Mouse (Mus musculus) heart, postnatal 14 days (tissue): Measurements from ENCODE around the gene Pde6c. TPM values are rescaled to one million over a fixed set of nuclear protein-coding genes. Genes with fewer than 3 reads are reported as not detected.

ENCODE experiments used
- DNase-seq, 2 experiments: peaks; one replicate each; pipeline ENCODE4 v3.0.0; 2021 to 2022
- intact Hi-C: fragments of 180-260 bp; cut with DNase I; formaldehyde crosslinking; loops from one replicate; pipeline ENCODE4 v1.15.1; 2025
- total RNA-seq, 2 experiments: library from RNA; stranded (reverse); gene quantifications; 2 replicates each; pipeline ENCODE4 v1.2.3; 2021

Pde6c gene
- total RNA-seq, 2 experiments from 2014 or later = not detected

DNA sequence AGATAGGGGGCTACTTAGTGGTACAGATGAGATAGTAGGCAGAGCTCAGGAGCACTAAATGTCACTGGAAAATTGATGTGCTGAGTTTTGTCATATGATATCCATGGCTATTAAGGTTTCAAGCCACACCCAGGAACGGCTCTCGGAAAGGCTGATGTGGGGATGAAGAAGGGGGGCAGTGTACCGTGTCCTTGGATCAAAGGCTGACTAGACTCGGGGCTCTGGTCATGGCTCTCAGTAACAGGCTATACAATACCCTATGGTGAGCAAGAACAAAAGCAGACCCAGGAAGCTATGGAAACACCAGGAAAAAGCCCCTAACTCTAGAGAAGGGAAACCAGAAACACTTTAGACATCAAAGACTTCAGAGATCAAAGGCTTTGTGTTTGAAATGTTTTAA, 99.9 kb downstream of the Pde6c start:
- intact Hi-C loops = no loop called here
- DNase-seq = no peak

Other genes with a start within 250 kb of the Pde6c start
- 10 to 100 TPM; 14.3 to 15.9 TPM for gene Myof, start 89.2 kb upstream of the Pde6c start, total RNA-seq
- gene Cep55, start 77.8 kb upstream of the Pde6c start, total RNA-seq = 1 to 10 TPM; 2.5 to 3.5 TPM
- gene Ffar4, start 35.7 kb upstream of the Pde6c start, total RNA-seq = 1 to 10 TPM in 1 of 2 experiments, under 1 TPM in 1; 0.15 to 1.2 TPM
- gene Rbp4, start 7.5 kb upstream of the Pde6c start, total RNA-seq = 1 to 10 TPM; 2.4 to 2.6 TPM
- gene Fra10ac1, start 91.4 kb downstream of the Pde6c start, total RNA-seq = 10 to 100 TPM; 11.2 to 12.1 TPM
- gene Lgi1, start 131.8 kb downstream of the Pde6c start, total RNA-seq = 1 to 10 TPM; 1.6 to 1.8 TPM